Mouse (Mus musculus): Measurements from ENCODE around the gene Rab8b. TPM values are rescaled to one million over a fixed set of nuclear protein-coding genes. Genes with fewer than 3 reads are reported as not detected.

The Rab8b gene
- polyA plus RNA-seq (2011; ENCODE audit: insufficient read depth, insufficient read length, low replicate concordance, missing spikeins), result 22.5 and 25.3 TPM in 2 replicates

GRCm38 (mm10) chr9:66919382-66919971 is at the start of gene Rab8b:
Rab8b (minus strand) TSS chr9:66919687.
- under 1% methylated on average over 49 of the region's 49 CpGs for WGBS
- TF ChIP-seq POLR2A (IDR thresholded peaks at IDR 0.05; ENCODE audit: borderline replicate concordance, control insufficient read depth, low read depth, low read length) (peak; percentile 95), CTCF (IDR thresholded peaks at IDR 0.05; ENCODE audit: control insufficient read depth, insufficient read depth, low read length) (no peak)
- peak within 1 kb of the TSS; percentile 95 for H3K4me3 ChIP-seq (replicated peaks; ENCODE audit: control insufficient read depth, low read depth, low read length)
- H3K4me1 ChIP-seq (ENCODE audit: control insufficient read depth, insufficient read depth, low read length), result peaks cover 3% of the 10 kb centered on the region; the same call in 1 of the 2 replicates
- H3K27ac ChIP-seq (ENCODE audit: control insufficient read depth, insufficient read depth, low read depth, low read length, poor library complexity), result peak within 1 kb of the TSS; percentile 99

GRCm38 (mm10) chr9:66967492-66967891 is 48.0 kb upstream of the Rab8b start:
- TF ChIP-seq CTCF (IDR thresholded peaks at IDR 0.05; ENCODE audit: control insufficient read depth, insufficient read depth, low read length), result no peak
- TF ChIP-seq POLR2A (IDR thresholded peaks at IDR 0.05; ENCODE audit: borderline replicate concordance, control insufficient read depth, low read depth, low read length), result no peak
- no peak overlapping the region for H3K27ac ChIP-seq (ENCODE audit: control insufficient read depth, insufficient read depth, low read depth, low read length, poor library complexity)
- WGBS, result 91% methylated on average over 8 of the region's 8 CpGs
- H3K4me3 ChIP-seq (replicated peaks; ENCODE audit: control insufficient read depth, low read depth, low read length), result no peak overlapping the region
- H3K4me1 ChIP-seq (ENCODE audit: control insufficient read depth, insufficient read depth, low read length), result no peaks in the 10 kb centered on the region

- H3K4me1 ChIP-seq (ENCODE audit: control insufficient read depth, insufficient read depth, low read length), result no peaks in the 10 kb centered on the region
- no peak overlapping the region for H3K27ac ChIP-seq (ENCODE audit: control insufficient read depth, insufficient read depth, low read depth, low read length, poor library complexity)
- H3K4me3 ChIP-seq (replicated peaks; ENCODE audit: control insufficient read depth, low read depth, low read length), result no peak overlapping the region
- WGBS, result 75% methylated on average over 3 of the region's 3 CpGs
- TF ChIP-seq POLR2A (IDR thresholded peaks at IDR 0.05; ENCODE audit: borderline replicate concordance, control insufficient read depth, low read depth, low read length), result no peak
- no peak for TF ChIP-seq CTCF (IDR thresholded peaks at IDR 0.05; ENCODE audit: control insufficient read depth, insufficient read depth, low read length)
Observed at GRCm38 (mm10) chr9:66961478-66961877, 42.0 kb upstream of the Rab8b start.

GRCm38 (mm10) chr9:66957451-66957850 is 38.0 kb upstream of the Rab8b start:
- 94% methylated on average over 3 of the region's 3 CpGs for WGBS
- TF ChIP-seq POLR2A (IDR thresholded peaks at IDR 0.05; ENCODE audit: borderline replicate concordance, control insufficient read depth, low read depth, low read length) (no peak), CTCF (IDR thresholded peaks at IDR 0.05; ENCODE audit: control insufficient read depth, insufficient read depth, low read length) (no peak)
- no peak overlapping the region for H3K27ac ChIP-seq (ENCODE audit: control insufficient read depth, insufficient read depth, low read depth, low read length, poor library complexity)
- H3K4me3 ChIP-seq (replicated peaks; ENCODE audit: control insufficient read depth, low read depth, low read length), result no peak overlapping the region
- H3K4me1 ChIP-seq (ENCODE audit: control insufficient read depth, insufficient read depth, low read length), result no peaks in the 10 kb centered on the region

- WGBS, result 79% methylated on average over 2 of the region's 2 CpGs
- H3K4me1 ChIP-seq (ENCODE audit: control insufficient read depth, insufficient read depth, low read length), result no peaks in the 10 kb centered on the region
Observed at GRCm38 (mm10) chr9:66952886-66953285, 33.4 kb upstream of the Rab8b start.

GRCm38 (mm10) chr9:66952321-66952720 is 32.8 kb upstream of the Rab8b start:
- Histone ChIP-seq H3K27ac (ENCODE audit: control insufficient read depth, insufficient read depth, low read depth, low read length, poor library complexity) (no peak overlapping the region), H3K4me3 (replicated peaks; ENCODE audit: control insufficient read depth, low read depth, low read length) (no peak overlapping the region), H3K4me1 (ENCODE audit: control insufficient read depth, insufficient read depth, low read length) (no peaks in the 10 kb centered on the region)
- WGBS, result 75% methylated on average over 8 of the region's 8 CpGs
- TF ChIP-seq CTCF (IDR thresholded peaks at IDR 0.05; ENCODE audit: control insufficient read depth, insufficient read depth, low read length) (no peak), POLR2A (IDR thresholded peaks at IDR 0.05; ENCODE audit: borderline replicate concordance, control insufficient read depth, low read depth, low read length) (no peak)

More at GRCm38 (mm10) chr9:66952886-66953285, 33.4 kb upstream of the Rab8b start:
- TF ChIP-seq POLR2A (IDR thresholded peaks at IDR 0.05; ENCODE audit: borderline replicate concordance, control insufficient read depth, low read depth, low read length) (no peak), CTCF (IDR thresholded peaks at IDR 0.05; ENCODE audit: control insufficient read depth, insufficient read depth, low read length) (no peak)
- Histone ChIP-seq H3K27ac (ENCODE audit: control insufficient read depth, insufficient read depth, low read depth, low read length, poor library complexity) (no peak overlapping the region), H3K4me3 (replicated peaks; ENCODE audit: control insufficient read depth, low read depth, low read length) (no peak overlapping the region)

GRCm38 (mm10) chr9:66948536-66948935 is 29.0 kb upstream of the Rab8b start:
- H3K4me1 ChIP-seq (ENCODE audit: control insufficient read depth, insufficient read depth, low read length), result no peaks in the 10 kb centered on the region; the same call in 1 of the 2 replicates
- WGBS, result 96% methylated on average over 2 of the region's 2 CpGs
- TF ChIP-seq POLR2A (IDR thresholded peaks at IDR 0.05; ENCODE audit: borderline replicate concordance, control insufficient read depth, low read depth, low read length) (no peak), CTCF (IDR thresholded peaks at IDR 0.05; ENCODE audit: control insufficient read depth, insufficient read depth, low read length) (no peak)
- H3K4me3 ChIP-seq (replicated peaks; ENCODE audit: control insufficient read depth, low read depth, low read length), result no peak overlapping the region
- no peak overlapping the region for H3K27ac ChIP-seq (ENCODE audit: control insufficient read depth, insufficient read depth, low read depth, low read length, poor library complexity)

- Histone ChIP-seq H3K27ac (ENCODE audit: control insufficient read depth, insufficient read depth, low read depth, low read length, poor library complexity) (peak within 1 kb of the TSS; percentile 84), H3K4me3 (replicated peaks; ENCODE audit: control insufficient read depth, low read depth, low read length) (peak within 1 kb of the TSS; percentile 88), H3K4me1 (ENCODE audit: control insufficient read depth, insufficient read depth, low read length) (no peaks in the 10 kb centered on the region; the same call in 1 of the 2 replicates)
- TF ChIP-seq POLR2A (IDR thresholded peaks at IDR 0.05; ENCODE audit: borderline replicate concordance, control insufficient read depth, low read depth, low read length) (peak; percentile 94), CTCF (IDR thresholded peaks at IDR 0.05; ENCODE audit: control insufficient read depth, insufficient read depth, low read length) (no peak)
- under 1% methylated on average over 77 of the region's 77 CpGs for WGBS
Observed at GRCm38 (mm10) chr9:66945647-66946641, 26.5 kb upstream of the Rab8b start, which contains the start of gene Rps27l. Rps27l (plus strand) TSS chr9:66946086.
